Mouse (Mus musculus) intestine, postnatal 0 days (tissue): Measurements from ENCODE around the gene Kdm5c. TPM values are rescaled to one million over a fixed set of nuclear protein-coding genes. Genes with fewer than 3 reads are reported as not detected.

Source experiments
- ATAC-seq: fragments of 200-750 bp; cut with Nextera tagmentation; 2 replicates; pipeline ENCODE4 v1.8.0; 2017; ENCODE audit warnings: mild to moderate bottlenecking, moderate TSS enrichment, moderate library complexity
- H3K27ac ChIP-seq: fragments of 300-500 bp; sonication (generic); 2 replicates; pipeline ENCODE4 v1.5.1; 2014; ENCODE audit warnings: mild to moderate bottlenecking, low read depth, low read length, moderate library complexity
- H3K27me3 ChIP-seq: fragments of 300-500 bp; sonication (generic); replicated peaks from 2 replicates; pipeline ENCODE4 v1.6.1; 2014; ENCODE audit warnings: low read length, mixed read lengths; ENCODE audit not compliant: control insufficient read depth, insufficient read depth
- H3K36me3 ChIP-seq: fragments of 300-500 bp; sonication (generic); 2 replicates; pipeline ENCODE4 v1.6.1; 2014; ENCODE audit warnings: mild to moderate bottlenecking, moderate library complexity; ENCODE audit not compliant: control insufficient read depth, insufficient read depth
- H3K4me1 ChIP-seq: fragments of 300-500 bp; sonication (generic); replicated peaks from 2 replicates; pipeline ENCODE4 v1.6.1; 2014; ENCODE audit warnings: antibody characterized with exemption, low read length, mixed read lengths; ENCODE audit not compliant: control insufficient read depth, insufficient read depth
- H3K4me2 ChIP-seq: fragments of 300-500 bp; sonication (generic); replicated peaks from 2 replicates; pipeline ENCODE4 v1.6.1; 2014; ENCODE audit warnings: low read depth, mild to moderate bottlenecking, moderate library complexity
- H3K4me3 ChIP-seq: fragments of 300-500 bp; sonication (generic); 2 replicates; pipeline ENCODE4 v1.5.1; 2014; ENCODE audit warnings: low read depth, low read length
- H3K9ac ChIP-seq: fragments of 300-500 bp; sonication (generic); 2 replicates; pipeline ENCODE4 v1.6.1; 2014; ENCODE audit warnings: mild to moderate bottlenecking, low read depth, low read length
- H3K9me3 ChIP-seq: fragments of 300-500 bp; sonication (generic); 2 replicates; pipeline ENCODE4 v1.6.1; 2016; ENCODE audit warnings: mixed run types; ENCODE audit not compliant: control insufficient read depth
- CTCF ChIP-seq: sonication (generic); IDR thresholded peaks from 2 replicates; pipeline ENCODE4 v1.5.1; 2016; ENCODE audit warnings: low read depth, mild to moderate bottlenecking, control low read depth, antibody characterized with exemption, moderate library complexity
- WGBS: fragments of 180-500 bp; shearing (Covaris S2); extraction: QIAGEN DNeasy Blood & Tissue Kit; methylation state at CpG from one replicate; pipeline ENCODE4 v1.1.7; 2014; 5-methylcytosine and 5-hydroxymethylcytosine counted together
- polyA plus RNA-seq: library from polyadenylated mRNA; unstranded; fragments of >200 nt; fragmentation: Nextera tagmentation; extraction: Ambion mirVana; gene quantifications from 2 replicates; pipeline ENCODE4 v1.2.1, GENCODE M21; 2015

Gene Kdm5c
- polyA plus RNA-seq, 1 experiment from 2014 or later: 19.7 TPM

- H3K4me3 ChIP-seq: no peak overlapping the region
- H3K4me1 ChIP-seq: no peaks in the 10 kb centered on the region
- no peaks in the 10 kb centered on the region for H3K36me3 ChIP-seq
- no peaks in the 10 kb centered on the region for H3K9me3 ChIP-seq
- no peak overlapping the region for H3K27ac ChIP-seq
- no peak overlapping the region for H3K9ac ChIP-seq
- ATAC-seq: no peak
- 67% methylated on average over 4 of the region's 4 CpGs for WGBS
- no peak overlapping the region for H3K4me2 ChIP-seq
- H3K27me3 ChIP-seq: no peaks in the 10 kb centered on the region
- TF ChIP-seq CTCF: no peak
Measured at GRCm38 (mm10) chrX:152320535-152320934, 87.7 kb downstream of the Kdm5c start.

- H3K27ac ChIP-seq: no peak overlapping the region
- no peaks in the 10 kb centered on the region for H3K4me1 ChIP-seq
- no peaks in the 10 kb centered on the region for H3K9me3 ChIP-seq
- 25% methylated on average over 2 of the region's 2 CpGs for WGBS
- H3K4me3 ChIP-seq: no peak overlapping the region
- TF ChIP-seq CTCF: no peak
- H3K36me3 ChIP-seq: no peaks in the 10 kb centered on the region
- H3K4me2 ChIP-seq: no peak overlapping the region
- no peak for ATAC-seq
- H3K27me3 ChIP-seq: no peaks in the 10 kb centered on the region
- no peak overlapping the region for H3K9ac ChIP-seq
Measured at GRCm38 (mm10) chrX:152322776-152323175, 90.0 kb downstream of the Kdm5c start.

GRCm38 (mm10) chrX:152323584-152323983 lies 90.8 kb downstream of the Kdm5c start:
- TF ChIP-seq CTCF: peak; percentile 38; the same call in 1 of the 2 replicates
- no peaks in the 10 kb centered on the region for H3K27me3 ChIP-seq
- H3K27ac ChIP-seq: no peak overlapping the region
- H3K4me1 ChIP-seq: no peaks in the 10 kb centered on the region
- no peak for ATAC-seq
- H3K36me3 ChIP-seq: no peaks in the 10 kb centered on the region
- H3K9ac ChIP-seq: no peak overlapping the region
- H3K9me3 ChIP-seq: no peaks in the 10 kb centered on the region
- H3K4me2 ChIP-seq: no peak overlapping the region
- H3K4me3 ChIP-seq: no peak overlapping the region
- WGBS: 93% methylated on average over 1 of the region's 1 CpGs

Other genes with a start within 250 kb of the Kdm5c start
- 82.5 and 87.3 TPM in 2 replicates for gene Hsd17b10, start 231.2 kb upstream of the Kdm5c start, polyA plus RNA-seq
- gene Ribc1, start 216.7 kb upstream of the Kdm5c start, polyA plus RNA-seq: 2.1 and 2.4 TPM in 2 replicates
- gene Smc1a, start 216.6 kb upstream of the Kdm5c start, polyA plus RNA-seq: 35.8 and 37.1 TPM in 2 replicates
- 6.5 and 7.3 TPM in 2 replicates for gene Iqsec2, start 88.8 kb upstream of the Kdm5c start, polyA plus RNA-seq
- gene Kantr, start 94.5 kb downstream of the Kdm5c start, polyA plus RNA-seq: 4.1 and 4.2 TPM in 2 replicates
- gene Tspyl2, start 109.4 kb downstream of the Kdm5c start, polyA plus RNA-seq: 6.5 and 6.6 TPM in 2 replicates
- 0.60 and 0.68 TPM in 2 replicates for gene Gpr173, start 135.7 kb downstream of the Kdm5c start, polyA plus RNA-seq